Mouse (Mus musculus): ENCODE results near the gene Rftn2.

- TF ChIP-seq TCF12 (IDR thresholded peaks at IDR 0.05; ENCODE audit: insufficient read depth, poor library complexity, severe bottlenecking) (no peak), POLR2A (IDR thresholded peaks at IDR 0.05; ENCODE audit: insufficient read length, low read depth) (no peak), USF1 (IDR thresholded peaks at IDR 0.05; ENCODE audit: low read depth) (no peak), REST (IDR thresholded peaks at IDR 0.05; ENCODE audit: insufficient read depth, insufficient read length) (no peak), MAX (IDR thresholded peaks at IDR 0.05; ENCODE audit: low read depth) (no peak), E2F4 (IDR thresholded peaks at IDR 0.05; ENCODE audit: insufficient read depth) (no peak)
These were observed 13.8 kb downstream of the Rftn2 start for GRCm38 (mm10) chr1:55212771-55213170.
